Comparison of ENCODE assay signal across 19 mouse cellular contexts in the genomic region with DNA sequence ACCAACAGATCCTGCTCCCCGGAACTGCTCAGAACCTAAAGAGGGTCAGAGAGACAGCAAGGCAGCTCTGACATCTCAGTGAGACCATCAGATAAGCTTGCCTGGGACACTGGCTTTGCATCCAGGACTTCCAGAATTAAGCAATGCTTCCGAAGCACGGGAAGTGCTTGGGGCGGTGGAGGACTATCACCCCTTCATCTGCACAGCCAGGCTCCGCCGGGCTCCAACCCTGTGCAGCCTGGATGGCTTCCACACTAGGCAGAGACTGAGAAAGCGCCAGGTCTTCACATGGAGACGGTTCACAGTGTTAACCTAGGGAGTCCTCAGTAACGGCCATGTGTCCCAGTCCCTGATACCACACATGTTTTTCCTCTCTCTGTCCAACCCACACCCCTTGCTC.
"Had no signal": no experiment of that assay in that cellular context is flagged by ENCODE, and none has a peak within 500 bp of the region (broad histone marks: within the 10 kb centered on the region; RNA-seq: fewer than 3 reads in every experiment).

No protein-coding gene starts in this region.

- H3K9ac ChIP-seq: liver, embryonic 15.5 days; liver, postnatal 0 days; lung, embryonic 15.5 days; midbrain, embryonic 12.5 days; neural tube, embryonic 12.5 days; stomach, embryonic 15.5 days had no signal

- ATAC-seq: liver, postnatal 0 days; lung, postnatal 0 days; midbrain, embryonic 16.5 days had no signal

- H3K4me1 ChIP-seq: liver, embryonic 15.5 days; lung, embryonic 15.5 days; megakaryocyte, embryonic 14.5 days; midbrain, embryonic 12.5 days; neural tube, embryonic 12.5 days; stomach, embryonic 15.5 days had no signal

- H3K36me3 ChIP-seq: liver, embryonic 15.5 days; lung, embryonic 15.5 days; midbrain, embryonic 12.5 days; neural tube, embryonic 12.5 days; stomach, embryonic 15.5 days had no signal

- H3K4me3 ChIP-seq: liver, embryonic 15.5 days; lung, embryonic 15.5 days; megakaryocyte, embryonic 14.5 days; midbrain, embryonic 12.5 days; neural tube, embryonic 12.5 days; stomach, embryonic 15.5 days had no signal

- H3K27ac ChIP-seq: liver, embryonic 15.5 days; lung, embryonic 15.5 days; macrophage; midbrain, embryonic 12.5 days; neural tube, embryonic 12.5 days; stomach, embryonic 15.5 days; stomach, postnatal 0 days had no signal

- DNase-seq: liver, postnatal 0 days; lung, adult 2 months; lung, postnatal 14 days; lung, postnatal 36 days; midbrain, embryonic 14.5 days; right cerebral cortex, postnatal 14 days; thymus, adult 2 months; thymus, postnatal 25 days; thymus, postnatal 4 days had no signal

- H3K9me3 ChIP-seq: liver, embryonic 15.5 days; lung, embryonic 15.5 days; midbrain, embryonic 12.5 days; neural tube, embryonic 12.5 days; stomach, embryonic 15.5 days had no signal

- H3K27me3 ChIP-seq: liver, embryonic 15.5 days; lung, embryonic 15.5 days; megakaryocyte, embryonic 14.5 days; midbrain, embryonic 12.5 days; neural tube, embryonic 12.5 days; stomach, embryonic 15.5 days had no signal

- H3K4me2 ChIP-seq: liver, embryonic 15.5 days; lung, embryonic 15.5 days; midbrain, embryonic 12.5 days; neural tube, embryonic 12.5 days; stomach, embryonic 15.5 days had no signal
